Mouse (Mus musculus) cerebellum, adult (tissue): ENCODE results near the gene Pakap.

Experiments used
- ATAC-seq: cut with Nextera tagmentation; 2 replicates; pipeline ENCODE4 v1.9.2; 2017; ENCODE audit warnings: mild to moderate bottlenecking, moderate library complexity, mixed read lengths; ENCODE audit not compliant: insufficient number of reproducible peaks, low FRiP score, low TSS enrichment

The Pakap gene

DNA sequence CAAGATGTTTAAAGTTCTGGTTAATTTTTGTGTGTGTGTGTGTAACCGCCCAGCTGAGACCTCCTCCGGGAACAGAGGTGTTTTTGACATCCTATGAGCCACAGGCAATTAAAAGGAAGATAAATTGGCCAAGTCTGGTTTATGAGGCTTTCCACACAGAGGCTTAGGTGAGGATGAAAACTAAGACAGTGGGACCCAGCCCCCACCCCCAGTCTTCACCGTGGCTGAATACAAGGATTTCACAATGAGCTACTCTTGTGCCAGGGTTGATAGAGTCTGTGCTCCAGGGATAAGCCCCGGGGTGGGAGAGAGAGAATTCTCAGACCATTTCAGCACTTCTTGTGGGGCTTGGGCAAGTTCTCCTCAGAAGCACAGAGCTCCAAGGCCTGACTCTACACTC lies 183.1 kb downstream of the Pakap start:
- no peak for ATAC-seq

- ATAC-seq = no peak; the same call in 1 of the 2 replicates
Observed at GRCm38 (mm10) chr4:57751566-57751965, 183.6 kb downstream of the Pakap start.

- ATAC-seq = no peak
Observed at GRCm38 (mm10) chr4:57755085-57755484, 187.1 kb downstream of the Pakap start.

DNA sequence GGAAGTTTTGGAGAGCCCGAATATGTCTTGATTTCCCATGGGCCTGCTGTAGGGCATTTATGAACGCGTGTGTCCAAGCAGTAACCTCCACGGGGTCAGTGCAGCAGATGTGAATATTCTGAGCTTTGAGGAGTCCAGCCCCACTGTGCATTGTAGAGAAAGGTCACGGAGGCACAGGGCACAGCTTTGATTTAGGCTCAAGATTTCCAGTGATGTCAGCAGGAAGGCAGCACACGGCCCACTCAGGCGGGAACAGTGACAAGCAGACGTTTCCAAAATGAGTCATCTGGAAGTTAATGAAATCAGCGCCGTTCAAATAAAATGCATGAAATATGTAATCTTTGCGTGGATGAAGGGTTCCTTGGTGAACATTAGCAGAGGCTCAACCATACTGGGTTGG lies 190.0 kb downstream of the Pakap start:
- ATAC-seq = no peak

DNA sequence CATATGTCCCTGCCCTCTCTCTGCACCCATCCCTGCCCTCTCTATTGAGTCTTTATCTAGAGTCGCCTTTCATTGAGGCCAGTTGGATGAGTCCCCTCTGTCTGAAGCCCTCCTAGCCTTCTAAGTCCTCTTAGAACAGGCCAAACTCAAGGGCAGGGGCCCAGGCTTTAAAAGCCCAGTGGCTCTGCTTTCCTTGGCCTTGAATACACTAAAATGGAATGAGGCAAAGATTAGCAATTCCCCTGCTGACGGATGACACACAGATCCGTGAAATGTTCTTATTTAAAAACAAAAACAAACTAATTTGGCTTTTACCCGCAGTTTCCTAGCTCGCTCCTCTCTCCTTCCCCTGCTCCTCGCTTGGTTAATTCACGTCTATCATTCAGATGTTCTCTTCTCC lies 194.4 kb downstream of the Pakap start:
- no peak for ATAC-seq

GRCm38 (mm10) chr4:57764392-57764791 lies 196.4 kb downstream of the Pakap start:
- ATAC-seq = 0 out of 2 replicates have a peak, but pooled peaks have one; percentile 50

- ATAC-seq = no peak
Observed at GRCm38 (mm10) chr4:57764926-57765325, 196.9 kb downstream of the Pakap start.

GRCm38 (mm10) chr4:57765806-57766205 lies 197.8 kb downstream of the Pakap start:
- ATAC-seq = no peak

- ATAC-seq = no peak
Observed at GRCm38 (mm10) chr4:57769007-57769406, 201.0 kb downstream of the Pakap start.

DNA sequence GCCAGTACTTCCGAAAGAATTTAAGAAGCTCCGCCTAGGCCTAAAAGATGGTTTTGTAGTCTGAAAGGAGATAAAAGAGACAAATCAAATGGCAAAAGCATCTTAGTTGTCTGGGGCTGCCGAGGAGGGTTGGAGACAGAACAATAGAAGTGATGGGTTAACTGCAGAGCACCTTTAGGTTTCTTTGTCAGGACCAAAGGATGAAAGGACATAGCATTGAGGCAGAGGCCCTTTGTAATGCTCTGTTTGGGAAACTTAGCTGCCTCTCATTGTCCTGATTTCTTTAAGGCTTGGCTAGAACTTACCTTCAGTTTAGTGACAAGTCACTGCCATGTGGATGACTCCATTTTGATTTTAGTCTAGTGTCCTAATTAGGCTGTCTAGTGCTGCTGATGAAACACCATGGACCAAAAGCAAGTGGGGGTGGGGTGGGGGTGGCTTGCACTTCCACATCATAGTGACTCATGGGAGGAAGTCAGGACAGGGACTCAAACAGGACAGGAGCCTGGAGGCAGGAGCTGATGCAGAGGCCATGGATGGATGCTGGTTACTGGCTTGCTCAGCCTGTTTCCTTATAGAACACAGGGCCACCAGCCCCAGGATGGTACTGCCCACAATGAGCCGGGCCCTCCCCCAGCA lies 202.3 kb downstream of the Pakap start:
- no peak for ATAC-seq

- no peak for ATAC-seq
Observed at GRCm38 (mm10) chr4:57771558-57772219, 203.7 kb downstream of the Pakap start.

GRCm38 (mm10) chr4:57772851-57773510 lies 205.0 kb downstream of the Pakap start:
- ATAC-seq = no peak

DNA sequence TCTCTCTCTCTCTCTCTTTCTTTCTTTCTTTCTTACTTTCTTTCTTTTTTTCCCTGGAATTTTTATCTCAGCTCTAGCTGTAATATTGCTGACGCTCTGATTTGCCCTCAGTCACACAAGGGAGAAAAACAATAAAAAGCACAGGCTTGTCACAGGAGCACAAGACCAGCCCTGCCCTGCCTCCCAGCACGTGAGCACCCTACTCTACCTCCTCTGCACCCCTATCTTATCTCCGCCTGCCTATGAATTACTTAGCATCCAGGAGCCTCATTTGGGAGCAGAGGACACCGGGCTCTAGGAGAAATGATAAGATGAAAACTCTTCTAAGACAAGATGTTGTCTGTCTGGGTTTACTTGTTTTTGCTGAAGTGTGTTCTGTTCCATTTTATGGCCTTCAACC lies 206.5 kb downstream of the Pakap start:
- ATAC-seq = no peak

DNA sequence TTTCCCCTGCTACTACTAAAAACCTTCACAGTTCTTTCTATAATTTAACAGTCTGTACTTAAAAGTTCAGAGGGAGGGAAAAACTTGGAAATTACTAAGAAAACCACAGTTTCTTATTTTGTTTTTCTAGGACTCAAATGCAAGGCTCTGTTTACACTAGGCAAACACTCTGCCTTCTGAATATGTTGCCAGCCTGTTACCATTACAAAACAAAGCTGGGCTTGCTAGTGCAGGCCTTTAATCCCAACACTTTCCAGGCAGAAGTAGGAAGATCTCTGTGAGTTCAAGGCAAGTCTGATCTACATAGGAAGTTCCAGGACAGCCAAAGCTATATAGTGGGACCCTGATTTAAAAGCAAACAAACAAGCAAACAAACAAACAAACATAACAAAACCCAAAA lies 207.6 kb downstream of the Pakap start:
- no peak for ATAC-seq

DNA sequence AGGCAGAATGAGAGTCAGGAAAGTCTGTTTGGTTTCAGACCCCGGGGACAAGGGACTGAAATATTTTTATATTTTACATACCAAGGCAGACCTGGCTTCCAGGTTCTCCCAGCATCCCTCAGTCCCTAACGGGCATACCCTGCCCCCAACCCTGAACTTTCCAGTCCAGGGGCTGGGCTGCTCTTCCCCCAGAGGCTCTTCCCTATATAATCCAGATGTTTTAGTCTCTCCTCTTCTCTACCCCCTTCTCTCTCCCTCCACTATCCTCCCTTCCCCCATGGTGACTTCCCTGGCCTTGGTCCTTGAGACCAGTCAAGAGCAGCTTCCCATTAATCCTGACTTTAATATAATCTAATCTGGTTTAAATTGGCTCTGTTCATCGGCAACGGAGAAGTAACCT lies 212.4 kb downstream of the Pakap start:
- ATAC-seq = no peak

DNA sequence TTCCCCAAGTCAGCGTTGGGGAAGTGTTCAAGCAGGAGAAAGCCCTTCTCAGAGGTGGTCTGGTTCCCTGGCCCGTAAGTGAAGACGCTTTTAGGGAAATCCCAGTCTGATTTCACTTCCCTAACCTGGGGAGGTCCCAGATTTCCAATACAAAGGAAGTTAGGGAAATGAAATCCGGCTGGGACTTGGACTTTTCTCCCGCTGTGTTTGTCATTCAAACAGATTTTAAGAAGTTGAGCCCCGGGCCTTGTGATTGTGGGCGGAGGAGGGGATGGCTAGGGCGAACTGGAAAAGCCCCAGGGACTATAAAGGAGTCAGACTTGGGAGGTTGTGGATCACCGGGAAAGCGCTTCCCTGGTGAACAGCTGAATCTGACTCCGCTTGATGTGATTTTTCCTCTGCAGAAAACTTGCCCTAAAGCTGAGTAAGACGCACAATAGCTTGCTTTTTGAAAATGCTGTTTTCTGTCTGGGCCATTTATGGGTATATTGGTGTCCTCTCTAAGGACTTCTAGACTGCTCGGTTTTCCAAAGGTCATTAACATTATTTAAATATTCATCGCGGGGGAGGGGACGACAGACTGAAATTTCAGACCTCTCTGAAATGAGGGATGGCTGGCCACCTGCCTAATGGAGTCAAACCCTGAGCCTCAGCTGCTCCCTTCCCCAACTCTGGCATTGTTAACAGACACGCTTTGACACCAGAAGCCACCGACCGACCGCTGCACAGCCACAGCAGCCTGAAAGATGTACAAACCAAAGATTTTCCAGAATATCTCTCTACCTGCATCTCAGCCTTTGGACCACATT lies 213.1 kb downstream of the Pakap start:
- no peak for ATAC-seq

DNA sequence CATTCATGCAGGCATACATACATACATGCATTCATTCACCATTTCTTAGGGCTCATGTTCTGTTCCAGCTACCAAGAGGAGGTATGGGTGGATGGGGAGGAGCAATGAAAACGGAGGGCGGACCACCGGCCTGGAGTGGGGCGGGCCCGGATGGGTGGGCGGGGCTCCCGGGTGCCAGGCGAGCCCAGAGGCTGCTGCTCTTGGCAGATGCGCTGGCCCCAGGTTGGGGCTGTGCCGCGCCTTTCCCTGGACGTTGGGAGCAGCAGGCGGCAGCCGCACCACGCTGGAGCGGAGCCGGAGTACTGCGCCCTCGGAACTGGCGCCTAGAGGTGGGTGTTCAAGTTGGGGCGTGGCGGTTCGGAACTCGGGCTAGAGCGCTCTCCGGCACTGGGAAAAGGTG lies 214.0 kb downstream of the Pakap start:
- no peak; the same call in 1 of the 2 replicates for ATAC-seq

DNA sequence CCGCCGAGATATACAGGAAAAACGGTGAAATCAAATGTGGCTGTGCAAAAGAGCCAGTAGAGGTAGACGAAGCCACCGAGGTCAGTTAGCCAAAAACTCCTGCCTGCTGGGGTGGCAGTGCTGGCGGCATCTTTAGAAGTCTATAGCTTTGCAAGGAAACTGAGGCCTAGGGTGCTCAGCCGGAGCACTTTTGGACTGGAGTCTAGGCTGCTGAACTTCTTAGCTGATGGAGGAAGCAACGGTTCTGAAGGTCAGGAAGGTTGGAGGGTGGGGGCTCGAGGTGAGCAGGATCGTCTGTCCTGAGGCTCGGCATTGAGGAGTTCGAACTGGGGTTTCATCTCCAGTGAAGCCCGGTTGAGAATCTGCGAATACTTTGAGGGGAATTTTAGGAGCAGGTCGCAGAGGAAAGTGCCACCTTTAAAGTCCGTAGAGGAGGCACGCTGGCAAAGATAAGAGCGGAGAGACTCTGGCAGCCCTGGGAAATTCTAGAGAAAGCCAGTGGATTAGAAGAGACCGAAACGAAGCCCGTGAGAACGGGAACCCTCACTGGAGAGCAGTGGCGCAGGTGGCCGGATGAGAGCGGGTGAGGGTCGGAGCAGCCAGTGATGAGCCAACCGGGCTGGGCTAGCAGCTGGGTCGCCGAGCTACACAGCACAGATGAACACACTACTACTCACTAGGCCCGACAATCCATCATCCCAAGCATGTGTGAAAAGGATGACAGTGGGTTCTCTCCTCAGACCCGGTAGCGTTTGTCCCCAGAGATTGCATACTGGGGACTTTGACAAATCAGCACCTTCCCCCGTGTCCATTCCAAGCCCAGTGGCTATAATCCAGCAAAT lies 214.8 kb downstream of the Pakap start:
- ATAC-seq = no peak

- ATAC-seq = no peak
Observed at GRCm38 (mm10) chr4:57783391-57783770, 215.4 kb downstream of the Pakap start.
